Mouse (Mus musculus) forelimb bud, embryonic 11.5 days (tissue): ENCODE data around the gene Gba.

ENCODE experiments used
- DNase-seq: peaks from one replicate; pipeline ENCODE4 v3.0.0-alpha.2; 2012; ENCODE audit warnings: low read depth, low spot score

Gba gene

DNA sequence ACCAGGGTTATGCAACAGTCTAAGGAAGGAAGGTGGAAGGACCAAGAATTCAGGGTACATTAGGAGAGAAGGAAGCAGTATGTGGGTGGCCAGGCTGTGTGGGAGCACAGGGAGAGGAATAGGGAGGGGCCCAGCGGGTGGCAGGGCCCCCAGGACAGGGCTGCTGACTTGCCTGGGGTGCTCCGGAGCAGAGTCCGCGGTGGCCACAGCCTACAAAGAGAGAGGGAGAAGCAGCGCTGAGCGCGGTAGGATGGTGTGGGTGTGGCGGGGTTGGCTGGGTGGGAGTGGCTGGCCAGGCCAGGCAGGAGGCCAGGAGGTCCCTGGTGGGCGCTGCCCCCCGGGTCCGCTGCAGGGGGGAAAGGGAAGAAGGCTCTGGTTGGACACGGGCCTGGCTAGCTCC lies 35.8 kb downstream of the Gba start:
- no peak for DNase-seq

DNA sequence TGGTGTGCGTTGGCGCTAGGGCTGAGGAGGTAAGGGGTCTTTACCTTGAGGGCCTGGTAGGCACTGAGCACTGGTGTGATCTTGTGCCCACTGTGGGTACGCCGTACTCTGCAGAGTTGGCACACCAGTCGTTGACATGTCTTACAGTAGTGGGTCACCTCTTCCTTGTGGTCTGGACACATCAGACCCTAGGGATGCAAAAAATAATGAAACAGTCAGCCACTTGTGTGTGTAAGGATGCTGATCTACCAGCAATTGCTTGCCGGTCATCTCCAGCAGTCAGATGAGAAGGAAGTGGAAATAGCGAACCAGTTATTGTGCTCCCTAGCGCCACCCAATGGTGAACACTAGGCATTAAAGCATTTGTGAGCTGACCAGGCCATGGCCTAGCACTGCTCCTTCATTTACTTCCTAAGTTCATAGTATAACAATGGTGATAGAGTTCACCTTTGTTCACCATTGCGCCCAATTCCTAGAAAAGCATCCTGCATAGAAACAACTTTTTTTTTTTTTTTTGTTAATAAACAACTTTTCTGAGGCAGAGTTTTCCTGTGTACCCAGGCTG lies 39.7 kb downstream of the Gba start:
- peak; percentile 55 for DNase-seq

DNA sequence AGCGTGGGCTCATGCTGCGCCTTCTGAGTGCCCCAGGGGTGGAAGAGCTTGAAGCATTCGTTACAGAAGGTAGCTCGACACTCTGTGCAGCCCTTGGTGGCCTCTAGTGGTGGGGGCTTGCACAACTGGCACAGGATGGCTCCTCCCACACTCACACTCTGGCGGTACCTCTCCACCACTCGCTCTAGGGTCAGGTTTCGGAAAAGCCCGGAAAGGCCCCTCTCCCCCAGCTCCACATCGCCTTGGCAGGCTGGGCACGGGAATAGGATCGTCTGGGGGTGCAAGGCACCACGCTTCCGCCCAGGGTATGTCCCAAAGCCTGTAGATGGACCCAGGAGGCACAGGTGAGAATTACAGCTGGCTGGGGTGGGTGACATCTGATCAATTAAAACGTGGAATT lies 40.9 kb downstream of the Gba start:
- DNase-seq = peak; percentile 75

GRCm38 (mm10) chr3:89244158-89244981 lies 41.6 kb downstream of the Gba start:
- DNase-seq = no peak

GRCm38 (mm10) chr3:89244982-89245687 lies 42.4 kb downstream of the Gba start:
- peak; percentile 43 for DNase-seq

GRCm38 (mm10) chr3:89245688-89246171 lies 43.0 kb downstream of the Gba start, which contains the start of gene Krtcap2:
Gene Krtcap2 (plus strand): TSS chr3:89245966.
- DNase-seq = peak; percentile 39

- DNase-seq = peak; percentile 90
Observed at GRCm38 (mm10) chr3:89246261-89247100, 43.8 kb downstream of the Gba start, which contains the start of gene Trim46. Gene Trim46 (minus strand): TSS chr3:89246309.

DNA sequence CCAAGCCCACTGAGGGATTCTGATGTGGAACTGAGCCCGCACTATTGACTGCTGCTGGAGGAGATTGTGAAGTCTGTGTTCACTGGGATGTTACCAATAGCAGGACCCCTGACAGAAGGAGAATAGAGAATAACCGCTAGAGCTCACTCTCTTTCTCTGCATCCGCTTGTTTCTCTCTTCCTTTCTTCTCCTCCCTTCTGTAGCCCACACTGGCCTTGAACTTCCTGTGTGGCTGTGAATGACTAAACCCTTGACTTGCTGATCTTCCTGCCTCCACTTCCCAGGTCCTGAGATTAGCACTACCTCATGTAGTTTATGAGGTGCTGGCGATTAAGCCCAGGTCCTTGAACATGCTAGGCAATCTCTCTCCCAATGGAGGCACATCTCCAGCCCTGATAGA lies 44.7 kb downstream of the Gba start:
- DNase-seq = no peak

DNA sequence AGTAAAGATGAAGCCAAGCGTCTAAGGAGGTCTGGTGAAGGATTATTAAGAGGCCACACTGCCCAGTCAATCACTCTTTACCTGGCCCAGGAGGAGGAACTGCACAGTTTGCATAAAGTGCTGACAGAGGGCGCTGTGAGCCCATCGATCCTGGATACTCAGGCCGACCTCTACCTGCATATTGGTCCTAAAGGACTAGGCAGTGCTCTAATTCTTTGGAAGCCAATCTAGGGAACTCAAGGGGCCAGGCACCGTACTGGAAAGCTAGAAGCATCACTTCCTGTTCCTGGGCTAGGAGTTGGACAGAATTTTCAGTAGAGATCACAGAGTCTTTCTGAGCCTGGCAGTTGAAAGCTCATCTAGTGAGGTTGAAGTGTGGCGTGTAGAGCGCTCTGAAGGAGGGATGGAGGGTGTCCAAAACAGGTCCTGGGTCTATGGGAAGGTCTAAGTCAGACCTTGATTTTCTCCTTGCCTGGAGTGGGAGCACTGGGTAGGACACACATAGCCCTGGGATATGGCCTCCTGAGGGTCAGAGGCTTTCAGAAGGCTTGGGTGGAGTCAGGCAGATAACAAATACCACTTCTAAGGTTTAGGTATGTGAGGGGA lies 47.8 kb downstream of the Gba start:
- peak; percentile 65 for DNase-seq

- DNase-seq = no peak
Observed at GRCm38 (mm10) chr3:89251365-89251895, 48.7 kb downstream of the Gba start.

DNA sequence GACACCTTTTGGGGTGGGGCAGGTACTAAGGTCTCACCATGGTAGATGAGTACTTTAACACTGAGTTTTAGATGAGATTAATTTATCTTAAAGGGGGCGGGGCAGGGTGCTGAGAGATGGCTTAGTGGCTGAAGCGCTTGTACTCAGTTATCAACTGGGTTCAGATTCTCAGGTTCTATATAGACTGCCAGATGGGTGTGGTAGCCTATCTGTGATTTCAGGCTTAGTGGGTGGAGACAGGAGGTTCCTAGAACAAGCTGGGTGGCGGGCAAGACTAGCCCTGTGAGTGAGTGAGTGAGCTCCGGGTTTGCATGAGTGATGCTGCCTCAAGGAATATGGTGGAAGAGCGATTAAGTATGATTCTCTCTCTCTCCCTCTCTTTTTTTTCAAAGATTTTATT lies 52.3 kb downstream of the Gba start:
- DNase-seq = no peak

GRCm38 (mm10) chr3:89256177-89256576 lies 53.4 kb downstream of the Gba start:
- DNase-seq = no peak
